9 mouse cellular contexts compared by ENCODE assay signal in the genomic region with DNA sequence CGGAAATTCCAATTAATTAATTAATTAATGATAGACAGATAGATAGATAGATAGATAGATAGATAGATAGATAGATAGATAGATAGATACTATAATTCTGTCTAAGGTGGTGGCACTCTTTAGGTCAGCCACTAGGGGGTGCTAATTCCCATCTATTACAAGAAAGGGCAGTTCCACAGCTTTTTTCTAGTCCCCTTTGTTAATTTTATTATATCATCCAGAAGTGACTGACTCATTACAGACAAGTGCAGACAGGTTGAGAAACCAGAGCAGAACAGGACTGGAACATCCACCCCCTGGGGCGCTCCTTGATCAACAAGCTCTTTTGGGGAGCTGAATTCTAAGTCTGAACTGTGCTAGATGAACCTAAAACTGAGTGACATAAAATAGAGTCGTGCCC. TPM values are rescaled to one million over a fixed set of nuclear protein-coding genes. Genes with fewer than 3 reads are reported as not detected.
DNase-seq lines count a peak whose midpoint lies in the region; ATAC-seq and TF ChIP-seq lines count a peak whose summit lies in the region.
"Had no signal": no experiment of that assay in that cellular context is flagged by ENCODE, and none has a peak within 500 bp of the region (broad histone marks: within the 10 kb centered on the region; RNA-seq: fewer than 3 reads in every experiment).

No protein-coding gene starts in this region.

- H3K27me3 ChIP-seq in lung, embryonic 14.5 days (ENCODE audit: insufficient read depth, low read length), result no peaks in the 10 kb centered on the region
- H3K27me3 ChIP-seq: megakaryocyte, embryonic 14.5 days had no signal

- H3K9ac ChIP-seq in lung, embryonic 14.5 days, result no peak overlapping the region

- no peaks in the 10 kb centered on the region for H3K36me3 ChIP-seq in lung, embryonic 14.5 days (ENCODE audit: insufficient read depth)

- no peaks in the 10 kb centered on the region for H3K9me3 ChIP-seq in lung, embryonic 14.5 days (ENCODE audit: low read depth, low read length)
- H3K9me3 ChIP-seq: megakaryocyte, embryonic 14.5 days had no signal

- intact Hi-C loops in left cerebral cortex, adult 2 months (cut with DNase I), result loop anchor here (1.0 to 5.0 kb wide), 2 partner anchors 97 to 585 kb away; no protein-coding TSS in a partner anchor

- no peak for ATAC-seq in lung, embryonic 14.5 days (ENCODE audit: insufficient read depth)

- H3K4me2 ChIP-seq in lung, embryonic 14.5 days, result no peak overlapping the region

- H3K4me1 ChIP-seq in lung, embryonic 14.5 days (ENCODE audit: insufficient read depth), result no peaks in the 10 kb centered on the region

- WGBS in lung, embryonic 14.5 days, result 36% methylated on average over 3 of the region's 3 CpGs

- peak; percentile 43 to 87 for DNase-seq in adrenal gland, adult (ENCODE audit: inconsistent age in 2 of 2, low spot score in 1 of 2)
- no peak for DNase-seq in adrenal gland, postnatal 25 days
- peak in 1 of 2 experiments; percentile 32 for DNase-seq in left cerebral cortex, adult 2 months (ENCODE audit: extremely low spot score in 1 of 2, low spot score in 2 of 2)
- DNase-seq in left cerebral cortex, adult 11 months (ENCODE audit: low spot score), result no peak
- DNase-seq in ZHBTc4 (ENCODE audit: low read depth, low spot score), result peak; percentile 63
- DNase-seq in fat pad, adult 2 months (ENCODE audit: extremely low read depth, low read depth, low spot score), result peak; percentile 73
- peak; percentile 76 for DNase-seq in lung, embryonic 14.5 days
- peak; percentile 55 for DNase-seq in thymus, postnatal 14 days

- H3K4me3 ChIP-seq in left cerebral cortex, adult 2 months, result no peak overlapping the region
- no peak overlapping the region for H3K4me3 ChIP-seq in lung, embryonic 14.5 days (ENCODE audit: low read depth, low read length)
- H3K4me3 ChIP-seq: megakaryocyte, embryonic 14.5 days had no signal

- no peak overlapping the region for H3K27ac ChIP-seq in left cerebral cortex, adult 2 months
- no peak overlapping the region for H3K27ac ChIP-seq in lung, embryonic 14.5 days (ENCODE audit: low read depth)

- peak; percentile 82 for TF ChIP-seq CTCF in left cerebral cortex, adult 2 months (IDR thresholded peaks at IDR 0.05)
- TF ChIP-seq CTCF in lung, embryonic 14.5 days (IDR thresholded peaks at IDR 0.05; ENCODE audit: low read depth), result peak; percentile 71

RNA-seq across cellular contexts. Expression of a gene that starts 4.7 kb away (rescaled TPM):
- 62.4 and 77.6 TPM in 2 replicates for total RNA-seq in adrenal gland, postnatal 25 days (2021)
- total RNA-seq in left cerebral cortex, adult 2 months (2021), result 10 to 100 TPM; 85.5 to 86.0 TPM
- polyA plus RNA-seq in lung, embryonic 14.5 days (2014; fragmentation: Nextera tagmentation; extraction: Ambion mirVana), result 122 and 128 TPM in 2 replicates

Comparison
In these comparisons a context has a peak if more than half of its experiments do, and no peak if none do; other contexts are left out.
1. DNase-seq: peak in adrenal gland, adult (2 of 2), ZHBTc4 (single experiment), fat pad, adult 2 months (single experiment), lung, embryonic 14.5 days (single experiment) and thymus, postnatal 14 days (single experiment); none in adrenal gland, postnatal 25 days (single experiment) and left cerebral cortex, adult 11 months (single experiment).